Mouse (Mus musculus) hematopoietic stem cell, adult 5-6 weeks (primary cell): ENCODE data around the gene Atf5. TPM values are rescaled to one million over a fixed set of nuclear protein-coding genes. Genes with fewer than 3 reads are reported as not detected.

Experiments used
- ATAC-seq, 2 experiments: fragments of 125-278 bp in 1 of 2; replicated peaks in 1 of 2; 2 replicates each; pipeline ENCODE4 v1.8.0; 2016 to 2017; ENCODE audit warnings: inconsistent platforms in 2 of 2, mild to moderate bottlenecking in 2 of 2, moderate number of reproducible peaks in 2 of 2, low read depth in 1 of 2, moderate TSS enrichment in 1 of 2; ENCODE audit not compliant: low FRiP score in 2 of 2, poor library complexity in 2 of 2, severe bottlenecking in 2 of 2, insufficient read depth in 1 of 2, low TSS enrichment in 1 of 2
- total RNA-seq: library from RNA; stranded (forward); fragments of 172-1452, 232-1000 nt; gene quantifications from 2 replicates; pipeline ENCODE4 v1.2.3, GENCODE M21; 2017

Atf5 gene
- total RNA-seq, 1 experiment from 2014 or later, result 3.1 TPM

- ATAC-seq, result no peak
Measured at GRCm38 (mm10) chr7:44812651-44813325, 3.7 kb downstream of the Atf5 start.

GRCm38 (mm10) chr7:44810819-44811557, 5.5 kb downstream of the Atf5 start:
- no peak for ATAC-seq

- no peak for ATAC-seq
Measured at GRCm38 (mm10) chr7:44810365-44810764, 6.1 kb downstream of the Atf5 start.

- ATAC-seq, result no peak
Measured at GRCm38 (mm10) chr7:44809466-44809865, 7.0 kb downstream of the Atf5 start.

- no peak for ATAC-seq
Measured at GRCm38 (mm10) chr7:44808927-44809326, 7.5 kb downstream of the Atf5 start.

- ATAC-seq, result no peak
Measured at GRCm38 (mm10) chr7:44792781-44793180, 23.7 kb downstream of the Atf5 start.

GRCm38 (mm10) chr7:44790066-44790465, 26.4 kb downstream of the Atf5 start:
- ATAC-seq, result no peak

GRCm38 (mm10) chr7:44789531-44789930, 26.9 kb downstream of the Atf5 start:
- no peak for ATAC-seq

- no peak for ATAC-seq
Measured at GRCm38 (mm10) chr7:44780101-44780500, 36.4 kb downstream of the Atf5 start.

GRCm38 (mm10) chr7:44776849-44777498, 39.5 kb downstream of the Atf5 start:
- ATAC-seq, result no peak

- no peak for ATAC-seq
Measured at GRCm38 (mm10) chr7:44772591-44773204, 43.8 kb downstream of the Atf5 start.

- 0 out of 4 replicates have a peak, but pooled peaks of 1 of the 2 experiments have one; percentile 16 for ATAC-seq
Measured at GRCm38 (mm10) chr7:44770046-44770578, 46.3 kb downstream of the Atf5 start.

GRCm38 (mm10) chr7:44768129-44768528, 48.3 kb downstream of the Atf5 start:
- ATAC-seq, result no peak

Other genes starting within 250 kb of the Atf5 start
- gene Napsa, start 244.3 kb downstream of the Atf5 start, total RNA-seq, result 55.1 and 74.2 TPM in 2 replicates
- gene Kcnc3, start 226.0 kb downstream of the Atf5 start, total RNA-seq, result 0.50 TPM in 1 of 2 replicates, not detected in the other
- 0.10 and 0.38 TPM in 2 replicates for gene Myh14, start 145.8 kb downstream of the Atf5 start, total RNA-seq
- not detected in 2 replicates for gene Izumo2, start 107.9 kb downstream of the Atf5 start, total RNA-seq
- gene Vrk3, start 68.2 kb downstream of the Atf5 start, total RNA-seq, result 67.1 and 70.6 TPM in 2 replicates
- gene Zfp473, start 65.6 kb downstream of the Atf5 start, total RNA-seq, result 3.5 and 3.9 TPM in 2 replicates
- 96.9 and 114 TPM in 2 replicates for gene Nup62, start 570 bp downstream of the Atf5 start, total RNA-seq
- 1.3 TPM in 1 of 2 replicates, not detected in the other for gene Il4i1, start 271 bp downstream of the Atf5 start, total RNA-seq
- 32.6 and 38.0 TPM in 2 replicates for gene Akt1s1, start 32.3 kb upstream of the Atf5 start, total RNA-seq
- 21.6 and 29.3 TPM in 2 replicates for gene Tbc1d17, start 32.4 kb upstream of the Atf5 start, total RNA-seq
- 27.8 and 30.0 TPM in 2 replicates for gene Pnkp, start 40.5 kb upstream of the Atf5 start, total RNA-seq
- gene Ptov1, start 53.1 kb upstream of the Atf5 start, total RNA-seq, result 41.8 and 54.1 TPM in 2 replicates
- gene Med25, start 76.1 kb upstream of the Atf5 start, total RNA-seq, result 6.7 and 11.8 TPM in 2 replicates
- gene Fuz, start 79.4 kb upstream of the Atf5 start, total RNA-seq, result 33.3 and 39.8 TPM in 2 replicates
- 12.4 and 25.5 TPM in 2 replicates for gene Ap2a1, start 112.8 kb upstream of the Atf5 start, total RNA-seq
- gene Tsks, start 126.5 kb upstream of the Atf5 start, total RNA-seq, result not detected in 2 replicates
- 0.20 TPM in 1 of 2 replicates, not detected in the other for gene Cpt1c, start 158.2 kb upstream of the Atf5 start, total RNA-seq
- gene Prmt1, start 169.9 kb upstream of the Atf5 start, total RNA-seq, result 156 and 185 TPM in 2 replicates
- gene Irf3, start 181.0 kb upstream of the Atf5 start, total RNA-seq, result 75.7 and 137 TPM in 2 replicates
- gene Bcl2l12, start 182.1 kb upstream of the Atf5 start, total RNA-seq, result 19.8 and 35.1 TPM in 2 replicates
- gene Scaf1, start 199.7 kb upstream of the Atf5 start, total RNA-seq, result 11.3 and 13.8 TPM in 2 replicates
- 1.9 and 9.0 TPM in 2 replicates for gene Rras, start 201.3 kb upstream of the Atf5 start, total RNA-seq
- gene Prr12, start 236.2 kb upstream of the Atf5 start, total RNA-seq, result 3.9 and 4.6 TPM in 2 replicates
- 56.2 and 72.8 TPM in 2 replicates for gene Nosip, start 245.8 kb upstream of the Atf5 start, total RNA-seq
- gene Prrg2, start 246.0 kb upstream of the Atf5 start, total RNA-seq, result 6.6 and 6.7 TPM in 2 replicates